Mouse (Mus musculus) layer of hippocampus, adult 6 months (tissue): ENCODE data around the gene Galnt13. TPM values are rescaled to one million over a fixed set of nuclear protein-coding genes. Genes with fewer than 3 reads are reported as not detected.

ENCODE experiments used
- long read RNA-seq, 2 experiments: library from polyadenylated mRNA; unstranded; transcript quantifications; one replicate each; pipeline ENCODE4 v2.0.0; 2019 to 2020
- polyA plus RNA-seq: library from polyadenylated mRNA; unstranded; fragments of <200 nt; fragmentation: Nextera tagmentation; gene quantifications from 2 replicates; pipeline ENCODE4 v1.2.3, GENCODE M21; 2021

The Galnt13 gene
- 4.5 TPM in 2 replicates for polyA plus RNA-seq
- long read RNA-seq, experiment 1, partial matches to known transcripts, result 6 of 16 reads
- long read RNA-seq, experiment 1, other reads (novel, unspliced or antisense), result 10 of 16 reads
- long read RNA-seq, experiment 2, partial matches to known transcripts, result 3 of 8 reads
- long read RNA-seq, experiment 2, other reads (novel, unspliced or antisense), result 5 of 8 reads

DNA sequence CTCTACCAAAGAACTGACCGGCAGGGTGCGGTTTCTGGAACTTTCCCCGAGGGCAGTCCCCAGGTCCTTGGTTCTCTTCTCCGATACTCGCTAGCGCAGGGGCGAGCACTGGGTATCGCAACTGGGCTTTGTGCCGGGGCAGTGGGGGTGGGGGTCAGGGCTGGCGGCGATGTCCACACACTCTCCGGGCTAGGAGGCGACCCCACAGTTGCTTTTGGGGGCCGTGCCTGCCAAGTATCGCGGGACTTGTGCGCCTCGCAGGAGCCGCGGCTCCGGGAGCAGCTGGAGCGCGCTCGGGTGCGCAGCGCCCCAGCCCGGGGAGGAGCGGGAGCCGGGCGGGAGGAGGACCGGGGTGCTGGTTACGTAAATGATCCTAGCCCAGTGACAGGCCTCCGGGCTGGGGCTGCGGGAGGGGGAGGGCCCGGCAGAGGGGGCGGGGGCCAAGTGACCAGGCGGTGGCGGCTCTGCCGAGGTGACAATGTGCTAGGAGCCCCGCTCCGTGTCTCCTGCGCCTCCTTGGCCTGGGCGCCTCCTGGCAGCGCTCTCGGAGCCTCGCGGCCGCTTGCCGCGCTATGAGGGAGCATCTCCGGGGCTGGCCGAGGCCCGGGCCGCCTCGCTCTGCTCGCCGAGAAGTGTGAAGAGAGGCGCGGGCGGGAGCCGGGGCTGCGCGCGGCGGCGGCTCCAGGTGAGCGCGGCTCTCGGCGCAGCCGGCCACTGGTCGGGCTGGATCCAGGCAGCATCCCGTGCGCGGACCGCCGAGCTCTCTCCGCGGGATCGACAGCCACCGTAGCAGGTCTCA is at the start of gene Galnt13:
Gene Galnt13, plus strand, starts transcription at position 381 of the 799 bp plus-strand sequence.

